Mouse (Mus musculus): Measurements from ENCODE around the gene Pet100.
A peak's percentile ranks its signal among the peaks of the same experiment; 100 is the strongest.
"Not testable (repeated sequence)": the region's sequence is repeated elsewhere in the genome, so short reads cannot be mapped to it uniquely, and the experiment has no call there.

Pet100 gene

GRCm38 (mm10) chr8:3621199-3621970 lies at the start of gene Pet100, which contains the start of gene Xab2:
Gene Pet100 (plus strand): TSS chr8:3621548.
Gene Xab2 (minus strand): TSS chr8:3621316.
- peak; percentile 99 for DNase-seq

GRCm38 (mm10) chr8:3574546-3574945 lies 46.8 kb upstream of the Pet100 start:
- DNase-seq, result no peak

- DNase-seq, result no peak
Measured at GRCm38 (mm10) chr8:3576211-3576960, 45.0 kb upstream of the Pet100 start.

DNA sequence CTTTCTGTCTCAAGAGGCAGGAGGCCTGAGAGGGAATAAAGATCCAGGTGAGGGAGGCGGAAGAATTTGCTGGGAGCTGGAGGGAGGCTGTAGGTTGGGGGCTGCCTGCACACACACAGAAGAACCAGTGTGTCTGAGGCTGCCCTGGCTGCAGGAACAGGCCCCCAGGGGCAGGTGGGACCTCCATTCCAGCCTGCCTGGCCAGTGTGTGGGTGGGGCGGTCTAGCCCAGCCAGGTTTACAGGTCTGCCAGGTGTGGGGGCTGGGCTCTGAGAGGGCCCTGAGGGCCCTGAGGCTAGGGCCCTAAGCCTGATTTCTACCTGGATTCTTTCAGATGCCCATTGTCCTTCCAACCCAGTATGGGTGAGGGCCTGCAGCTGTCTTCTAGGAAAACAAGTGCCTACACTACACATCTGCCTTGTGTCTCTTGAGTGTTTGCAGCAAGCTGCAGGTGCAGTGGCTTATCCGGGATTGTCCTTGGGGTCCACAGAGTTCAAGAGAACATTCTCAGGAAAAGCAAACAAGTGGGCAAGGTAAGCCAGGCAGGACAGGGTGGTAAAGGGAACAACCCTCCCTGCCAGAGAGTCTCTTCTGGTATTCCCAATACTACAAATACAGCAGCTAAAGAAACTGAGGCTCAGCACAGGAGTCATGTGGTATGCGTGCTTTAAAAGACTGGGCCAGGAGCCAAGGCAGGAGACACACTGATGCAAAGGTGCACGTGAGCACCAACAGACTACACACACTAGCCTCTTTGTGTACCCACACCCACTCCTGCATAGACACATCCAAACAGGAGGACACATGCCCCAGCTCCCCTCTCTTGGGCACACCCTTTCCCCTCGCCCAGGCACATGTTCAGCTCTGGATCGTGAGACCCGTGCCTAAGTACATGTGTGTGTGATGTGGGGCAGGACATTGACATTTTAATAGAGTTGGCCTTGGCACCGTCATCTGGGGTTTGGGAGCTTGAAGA lies 41.7 kb upstream of the Pet100 start:
- no peak for DNase-seq

DNA sequence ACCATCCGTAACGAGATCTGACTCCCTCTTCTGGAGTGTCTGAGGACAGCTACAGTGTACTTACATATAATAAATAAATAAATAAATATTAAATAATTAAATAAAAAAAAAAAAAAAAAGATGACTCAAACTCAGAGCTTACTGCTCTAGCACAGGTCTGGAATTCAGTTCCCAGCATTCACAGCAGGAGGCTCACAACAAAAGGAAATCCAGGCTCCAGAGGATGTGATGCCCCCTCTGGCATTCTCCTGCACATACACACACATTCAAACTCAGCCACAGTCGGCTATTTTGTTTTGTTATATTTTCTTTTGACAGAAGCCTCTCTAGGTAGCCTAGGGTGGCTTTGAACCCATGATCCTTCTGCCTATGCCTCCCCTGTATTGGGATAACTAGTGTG lies 39.4 kb upstream of the Pet100 start:
- DNase-seq, result not testable (repeated sequence)

DNA sequence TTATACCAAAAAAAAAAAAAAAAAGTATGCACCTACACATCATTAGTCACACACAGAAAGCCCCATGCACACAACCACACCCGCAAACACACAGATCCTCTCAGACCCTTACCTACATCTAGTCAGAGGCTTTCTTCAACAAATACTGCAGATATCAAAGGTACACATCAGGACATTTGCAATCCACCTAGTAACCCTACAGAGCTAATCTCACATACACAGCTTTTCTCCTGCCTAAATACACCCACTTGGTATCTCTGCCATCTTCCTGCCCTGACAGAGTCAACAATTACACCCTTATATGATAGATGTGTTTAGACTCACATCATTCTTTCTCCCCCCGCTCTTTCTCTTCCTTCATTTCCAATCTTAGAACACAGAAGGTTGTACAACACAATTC lies 34.9 kb upstream of the Pet100 start:
- DNase-seq, result no peak

DNA sequence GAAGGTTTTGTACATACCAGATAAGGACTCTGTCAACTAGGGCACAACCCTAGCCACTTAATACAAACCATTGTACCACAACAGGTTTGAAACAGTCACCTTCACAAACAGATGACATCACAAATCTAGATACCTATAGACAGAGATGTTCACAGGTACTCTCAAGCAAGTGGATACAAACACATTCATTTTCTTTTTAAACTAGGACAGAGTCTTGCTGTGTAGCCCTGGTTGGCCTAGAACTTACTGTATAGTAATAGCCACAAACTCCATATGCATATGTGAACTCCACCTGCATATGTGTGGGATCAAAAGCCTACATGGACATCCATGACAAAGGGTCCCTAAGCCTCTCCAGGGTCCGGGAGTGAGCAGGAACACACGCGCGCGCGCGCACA lies 34.4 kb upstream of the Pet100 start, which contains the start of gene Camsap3:
TSS of gene Camsap3 (plus strand) at position 301 of the 398 bp plus-strand sequence.
- no peak for DNase-seq

GRCm38 (mm10) chr8:3587391-3588257 lies 33.7 kb upstream of the Pet100 start:
- peak; percentile 84 to 88 for DNase-seq

DNA sequence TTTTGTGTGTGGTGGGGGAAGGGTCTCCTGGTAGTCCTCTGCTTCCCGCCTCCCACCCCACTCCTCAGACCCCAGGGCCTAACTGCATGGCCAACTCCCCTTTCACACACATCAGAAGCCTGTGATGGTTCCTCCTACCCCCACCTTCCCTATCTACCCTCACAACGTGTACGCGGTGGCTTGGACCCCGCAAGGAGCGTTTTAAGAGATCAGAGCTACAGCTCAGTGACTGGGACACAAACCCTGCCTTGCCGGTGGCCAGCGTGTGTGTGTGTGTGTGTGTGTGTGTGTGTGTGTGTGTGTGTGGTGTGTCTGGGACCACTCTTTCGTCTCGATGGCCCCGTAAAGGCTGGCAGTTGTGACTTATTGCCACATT lies 33.1 kb upstream of the Pet100 start:
- DNase-seq, result no peak

DNA sequence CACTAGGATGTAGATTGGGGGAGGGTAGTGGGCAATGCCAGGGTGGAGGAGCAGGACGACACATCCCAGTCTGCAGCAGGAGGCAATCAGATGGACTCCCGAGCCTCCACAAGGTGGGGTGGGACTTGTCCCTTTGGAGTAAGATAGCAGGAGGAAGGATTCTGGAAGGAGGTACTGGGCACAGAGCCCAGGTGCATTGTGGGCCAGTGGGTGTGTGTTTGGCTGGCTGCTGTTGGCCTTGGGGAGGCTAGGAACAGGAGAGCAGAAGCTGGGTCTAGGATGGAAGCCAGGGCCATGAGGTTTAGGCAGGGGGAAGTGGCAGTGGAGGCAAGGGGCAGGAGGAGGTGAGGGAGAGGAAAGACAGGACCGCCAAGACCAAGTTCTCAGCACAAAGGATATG lies 27.9 kb upstream of the Pet100 start:
- DNase-seq, result peak in 1 of 2 experiments; percentile 47

DNA sequence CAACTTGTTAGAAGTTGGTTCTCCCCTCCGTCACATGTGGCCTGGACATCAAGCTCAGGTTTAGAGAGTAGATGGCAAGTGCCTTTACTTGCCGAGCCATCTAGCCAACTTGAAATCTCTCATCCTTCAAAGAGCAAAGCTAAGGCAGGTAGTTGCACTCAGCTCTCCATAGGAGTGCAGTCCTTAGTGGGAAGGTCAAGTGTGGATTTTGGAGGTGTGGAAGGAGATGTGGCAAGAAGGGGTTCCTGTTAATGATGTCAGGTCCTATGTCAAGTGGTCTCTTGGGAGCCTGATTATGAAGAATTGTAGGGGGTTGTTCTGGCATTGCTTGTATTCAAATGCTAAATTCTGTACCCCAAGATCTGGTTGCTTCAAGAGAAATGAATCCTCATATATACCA lies 26.9 kb upstream of the Pet100 start:
- DNase-seq, result no peak

DNA sequence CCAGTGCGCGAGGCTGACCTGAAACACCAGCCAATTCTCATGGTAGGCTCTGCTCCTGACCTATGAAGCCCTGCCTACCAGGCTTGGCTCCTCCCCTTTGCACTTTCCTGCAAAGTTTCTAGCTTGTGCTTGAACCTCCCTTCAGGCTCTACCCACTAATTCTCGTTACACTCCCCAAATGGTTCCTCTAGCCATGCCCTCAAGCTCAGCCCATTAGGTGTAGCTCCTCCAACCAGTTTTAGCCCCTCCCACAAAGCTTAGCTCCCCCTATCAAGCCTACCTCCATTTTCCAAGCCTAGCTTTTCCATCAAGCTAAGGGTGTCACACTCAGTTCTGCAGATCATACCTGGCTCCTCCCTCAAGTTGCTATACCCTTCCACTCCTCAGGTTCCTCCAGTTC lies 23.3 kb upstream of the Pet100 start:
- DNase-seq, result no peak

GRCm38 (mm10) chr8:3599219-3599618 lies 22.1 kb upstream of the Pet100 start:
- no peak for DNase-seq

- DNase-seq, result no peak
Measured at GRCm38 (mm10) chr8:3600401-3600800, 20.9 kb upstream of the Pet100 start.

- DNase-seq, result no peak
Measured at GRCm38 (mm10) chr8:3603439-3603838, 17.9 kb upstream of the Pet100 start.

GRCm38 (mm10) chr8:3606593-3606992 lies 14.8 kb upstream of the Pet100 start:
- DNase-seq, result no peak

- no peak for DNase-seq
Measured at GRCm38 (mm10) chr8:3607822-3608221, 13.5 kb upstream of the Pet100 start.

GRCm38 (mm10) chr8:3609046-3609815 lies 12.1 kb upstream of the Pet100 start:
- peak; percentile 52 to 77 for DNase-seq

DNA sequence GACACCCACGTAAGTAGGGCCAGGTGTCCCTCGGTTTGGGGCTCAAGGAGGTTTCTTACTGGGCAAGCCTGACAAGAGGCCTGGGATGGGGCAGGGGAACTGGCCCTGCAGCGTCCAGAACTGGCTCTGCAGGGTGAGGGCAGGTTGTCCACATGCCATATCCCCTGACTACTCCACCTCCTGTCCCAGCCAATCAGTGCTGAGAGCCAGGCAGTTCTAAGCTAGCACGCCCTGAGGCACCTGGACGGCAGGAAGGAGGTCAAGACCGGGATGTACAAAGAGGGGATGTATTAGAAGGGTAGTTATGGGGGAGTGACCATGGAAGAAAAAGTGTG lies 11.6 kb upstream of the Pet100 start:
- DNase-seq, result peak; percentile 70 to 88

DNA sequence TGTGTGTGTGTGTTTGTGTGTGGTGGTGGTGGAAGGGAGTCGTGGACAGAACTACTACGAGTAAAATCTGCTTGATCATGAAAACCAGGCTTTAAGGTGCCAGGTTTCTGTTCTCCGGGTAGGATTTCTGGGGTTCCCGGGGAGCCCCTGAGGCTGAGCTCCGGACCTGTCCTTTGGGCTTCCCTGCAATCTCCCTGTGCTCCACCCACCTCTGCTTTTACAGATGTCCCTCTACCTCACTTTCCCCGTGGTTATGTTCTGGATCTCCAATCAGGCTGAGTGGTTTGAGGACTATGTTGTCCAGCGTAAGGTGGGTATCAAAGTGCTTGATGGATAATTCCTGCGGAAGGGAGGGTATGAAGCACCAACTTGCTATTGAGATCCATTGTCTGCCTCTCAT lies 771 bp downstream of the Pet100 start:
- DNase-seq, result no peak

GRCm38 (mm10) chr8:3625445-3625844 lies 4.1 kb downstream of the Pet100 start, which contains the start of gene Pcp2:
Gene Pcp2 (minus strand): TSS chr8:3625545.
- no peak for DNase-seq

Measured in kidney, adult 8-10 months (tissue).